Mouse (Mus musculus) liver, postnatal 0 days (tissue): ENCODE results near the gene Xylt2. TPM values are rescaled to one million over a fixed set of nuclear protein-coding genes. Genes with fewer than 3 reads are reported as not detected.

Experiments
- ATAC-seq: fragments of 200-750 bp; cut with Nextera tagmentation; 2 replicates; pipeline ENCODE4 v1.8.0; 2017; ENCODE audit warnings: mild to moderate bottlenecking, moderate library complexity
- DNase-seq: peaks from one replicate; pipeline ENCODE4 v3.0.0-alpha.2; 2016
- H3K27ac ChIP-seq: fragments of 300-500 bp; sonication (generic); 2 replicates; pipeline ENCODE4 v1.5.1; 2014; ENCODE audit warnings: antibody characterized with exemption, moderate library complexity, mild to moderate bottlenecking, low read depth
- H3K27me3 ChIP-seq: fragments of 300-500 bp; sonication (generic); 2 replicates; pipeline ENCODE4 v1.6.1; 2014; ENCODE audit warnings: low read length, control low read depth, mixed read lengths; ENCODE audit not compliant: insufficient read depth
- H3K36me3 ChIP-seq: fragments of 300-500 bp; sonication (generic); replicated peaks from 2 replicates; pipeline ENCODE4 v1.6.1; 2014; ENCODE audit warnings: mild to moderate bottlenecking, control low read depth, low read length, moderate library complexity, mixed read lengths; ENCODE audit not compliant: insufficient read depth
- H3K4me1 ChIP-seq: fragments of 300-500 bp; sonication (generic); 2 replicates; pipeline ENCODE4 v1.6.1; 2014; ENCODE audit warnings: antibody characterized with exemption, mild to moderate bottlenecking, control low read depth; ENCODE audit not compliant: insufficient read depth
- H3K4me2 ChIP-seq: fragments of 300-500 bp; sonication (generic); 2 replicates; pipeline ENCODE4 v1.6.1; 2014; ENCODE audit warnings: low read depth, mild to moderate bottlenecking, low read length, moderate library complexity, mixed read lengths
- H3K4me3 ChIP-seq: fragments of 300-500 bp; sonication (generic); 2 replicates; pipeline ENCODE4 v1.5.1; 2014; ENCODE audit warnings: low read depth, low read length
- H3K9ac ChIP-seq: fragments of 300-500 bp; sonication (generic); replicated peaks from 2 replicates; pipeline ENCODE4 v1.6.1; 2014; ENCODE audit warnings: mild to moderate bottlenecking, moderate library complexity
- H3K9me3 ChIP-seq: fragments of 300-500 bp; sonication (generic); 2 replicates; pipeline ENCODE4 v1.6.1; 2016; ENCODE audit warnings: mild to moderate bottlenecking, control low read depth, low read length, mixed read lengths
- CTCF ChIP-seq: sonication (generic); IDR thresholded peaks from 2 replicates; pipeline ENCODE4 v1.5.1; 2016; ENCODE audit warnings: antibody characterized with exemption, low read depth
- EP300 ChIP-seq: IDR thresholded peaks from 2 replicates; pipeline ENCODE4 v1.6.1; 2016; ENCODE audit warnings: antibody characterized with exemption, low read depth, mild to moderate bottlenecking
- WGBS: fragments of 180-500 bp; shearing (Covaris S2); extraction: QIAGEN DNeasy Blood & Tissue Kit; methylation state at CpG from one replicate; pipeline ENCODE4 v1.1.7; 2014; ENCODE audit not compliant: insufficient replicate concordance; 5-methylcytosine and 5-hydroxymethylcytosine counted together
- polyA plus RNA-seq: library from polyadenylated mRNA; unstranded; fragments of >200 nt; fragmentation: Nextera tagmentation; extraction: Ambion mirVana; gene quantifications from 2 replicates; pipeline ENCODE4 v1.2.1, GENCODE M21; 2015

Gene Xylt2
- polyA plus RNA-seq: 2.7 and 2.9 TPM in 2 replicates

DNA sequence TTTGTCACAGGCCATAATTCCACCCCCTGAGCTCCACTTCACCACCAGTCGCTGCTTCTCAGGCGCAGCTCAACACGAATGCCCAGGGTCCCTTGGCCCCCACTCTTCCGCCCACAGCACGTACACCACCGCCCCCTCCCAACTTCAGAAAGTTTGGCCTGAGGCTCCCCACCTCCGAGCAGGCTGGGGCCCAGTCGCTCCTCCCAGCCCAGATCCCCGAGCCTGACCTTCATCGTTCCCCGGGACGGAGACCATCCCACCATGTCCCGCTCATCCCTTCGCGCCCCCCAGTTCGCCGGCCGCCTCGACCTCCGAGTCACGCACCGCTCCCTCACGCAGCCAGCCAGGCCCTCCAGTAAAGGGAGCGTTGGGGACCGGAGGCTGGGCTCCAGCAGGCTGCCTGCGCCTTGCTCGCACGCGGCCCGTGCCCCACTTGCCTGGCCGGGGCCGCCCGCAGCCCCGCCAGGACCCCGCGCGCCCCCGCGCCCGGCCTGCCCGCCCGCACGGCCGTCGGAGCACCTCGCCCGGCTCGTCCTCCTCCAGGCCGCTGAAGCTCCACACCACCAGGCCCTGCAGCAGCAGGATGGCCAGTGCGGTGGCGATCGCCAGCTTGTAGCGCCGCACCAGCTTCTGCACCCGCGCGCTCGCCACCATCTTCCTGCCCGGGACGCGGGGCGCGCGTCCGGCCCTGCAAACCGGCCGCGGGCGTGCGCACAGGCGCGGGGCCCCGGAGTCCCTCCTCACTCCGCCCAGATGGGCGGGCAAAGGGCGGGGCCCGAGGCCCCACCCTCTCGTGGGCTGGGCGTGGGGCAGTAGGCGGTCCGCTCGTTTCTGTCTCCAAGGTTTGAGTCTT is at the start of gene Xylt2:
Xylt2 (minus strand) TSS at position 762 of the 853 bp plus-strand sequence.
- Histone ChIP-seq H3K4me2 (peak within 1 kb of the TSS; percentile 78), H3K36me3 (no peaks in the 10 kb centered on the region), H3K4me1 (0 out of 2 replicates have a peak, but pooled peaks cover 8% of the 10 kb centered on the region), H3K27ac (0 out of 2 replicates have a peak within 1 kb of the TSS, but pooled peaks have one; percentile 24), H3K9me3 (no peaks in the 10 kb centered on the region), H3K9ac (peak within 1 kb of the TSS; percentile 86), H3K27me3 (no peaks in the 10 kb centered on the region), H3K4me3 (peak within 1 kb of the TSS; percentile 75)
- peak; percentile 95 for DNase-seq
- peak; percentile 98 for ATAC-seq
- under 1% methylated on average over 58 of the region's 82 CpGs for WGBS
- TF ChIP-seq EP300 (no peak), CTCF (no peak)

- Histone ChIP-seq H3K4me1 (peaks cover 3% of the 10 kb centered on the region; the same call in 1 of the 2 replicates), H3K36me3 (no peaks in the 10 kb centered on the region), H3K27ac (no peak overlapping the region), H3K4me2 (no peak overlapping the region), H3K27me3 (no peaks in the 10 kb centered on the region), H3K4me3 (no peak overlapping the region), H3K9ac (no peak overlapping the region), H3K9me3 (no peaks in the 10 kb centered on the region)
- ATAC-seq: no peak
- no peak for DNase-seq
- 55% methylated on average over 2 of the region's 2 CpGs for WGBS
- TF ChIP-seq EP300 (no peak), CTCF (no peak)
These were observed 41.9 kb upstream of the Xylt2 start for GRCm38 (mm10) chr11:94719216-94719615.

GRCm38 (mm10) chr11:94718113-94718909 is 41.0 kb upstream of the Xylt2 start:
- no peaks in the 10 kb centered on the region for H3K27me3 ChIP-seq
- 80% methylated on average over 7 of the region's 7 CpGs for WGBS
- DNase-seq (no peak), ATAC-seq (no peak)
- no peak overlapping the region for H3K4me2 ChIP-seq
- TF ChIP-seq EP300 (no peak), CTCF (no peak)
- no peak overlapping the region for H3K9ac ChIP-seq
- no peaks in the 10 kb centered on the region for H3K9me3 ChIP-seq
- H3K4me3 ChIP-seq: no peak overlapping the region
- H3K27ac ChIP-seq: no peak overlapping the region
- peaks cover 3% of the 10 kb centered on the region; the same call in 1 of the 2 replicates for H3K4me1 ChIP-seq
- no peaks in the 10 kb centered on the region for H3K36me3 ChIP-seq

DNA sequence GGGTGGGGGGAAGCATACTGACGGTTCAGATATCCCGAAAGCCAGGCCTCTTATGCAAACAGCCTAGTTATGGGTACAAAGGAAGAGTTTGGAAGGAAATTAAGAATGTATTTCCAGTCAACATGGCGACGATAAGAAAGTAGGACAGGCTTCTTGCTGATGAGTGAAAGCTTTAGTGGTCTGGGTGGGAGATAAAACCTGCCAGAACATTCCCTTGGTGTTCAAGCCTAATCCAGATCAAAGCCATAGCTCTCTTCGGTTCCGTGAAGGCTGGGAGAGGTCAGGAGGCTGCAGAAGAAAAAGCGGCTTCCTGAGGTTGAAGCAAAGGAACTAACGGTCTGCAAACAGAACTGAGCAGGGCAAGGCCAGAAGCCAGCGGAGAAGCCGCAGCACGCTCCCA is 39.9 kb upstream of the Xylt2 start:
- Histone ChIP-seq H3K27me3 (0 out of 2 replicates have a peak, but pooled peaks cover 2% of the 10 kb centered on the region), H3K9ac (no peak overlapping the region), H3K9me3 (no peaks in the 10 kb centered on the region), H3K36me3 (no peaks in the 10 kb centered on the region), H3K4me3 (no peak overlapping the region), H3K27ac (no peak overlapping the region), H3K4me2 (peak overlapping the region; percentile 44; the same call in 1 of the 2 replicates), H3K4me1 (peaks cover 3% of the 10 kb centered on the region; the same call in 1 of the 2 replicates)
- 48% methylated on average over 11 of the region's 11 CpGs for WGBS
- DNase-seq (no peak), ATAC-seq (no peak)
- TF ChIP-seq CTCF (no peak), EP300 (no peak)

GRCm38 (mm10) chr11:94716754-94717153 is 39.4 kb upstream of the Xylt2 start:
- H3K27ac ChIP-seq: no peak overlapping the region
- peaks cover 3% of the 10 kb centered on the region; the same call in 1 of the 2 replicates for H3K4me1 ChIP-seq
- no peak overlapping the region for H3K4me3 ChIP-seq
- no peaks in the 10 kb centered on the region for H3K9me3 ChIP-seq
- peak overlapping the region; percentile 44; the same call in 1 of the 2 replicates for H3K4me2 ChIP-seq
- H3K9ac ChIP-seq: no peak overlapping the region
- no peaks in the 10 kb centered on the region for H3K36me3 ChIP-seq
- ATAC-seq (peak; percentile 86), DNase-seq (peak; percentile 59)
- WGBS: 15% methylated on average over 9 of the region's 9 CpGs
- 0 out of 2 replicates have a peak, but pooled peaks cover 2% of the 10 kb centered on the region for H3K27me3 ChIP-seq
- TF ChIP-seq EP300 (no peak), CTCF (peak; percentile 69)
